Mouse (Mus musculus): ENCODE data around the gene Nap1l5.

GRCm38 (mm10) chr6:58916498-58916897 lies 9.6 kb upstream of the Nap1l5 start:
- TF ChIP-seq CTCF (IDR thresholded peaks at IDR 0.05; ENCODE audit: borderline replicate concordance, extremely low read depth, insufficient read depth, insufficient read length), result no peak
- TF ChIP-seq POLR2A (IDR thresholded peaks at IDR 0.05; ENCODE audit: borderline replicate concordance, extremely low read depth, insufficient read depth, insufficient read length, poor library complexity, severe bottlenecking), result no peak

Data from brain, embryonic 14.5 days (tissue).